Mouse (Mus musculus): ENCODE results near the gene 4930467E23Rik.
"Not testable (repeated sequence)": the region's sequence is repeated elsewhere in the genome, so short reads cannot be mapped to it uniquely, and the experiment has no call there.

DNA sequence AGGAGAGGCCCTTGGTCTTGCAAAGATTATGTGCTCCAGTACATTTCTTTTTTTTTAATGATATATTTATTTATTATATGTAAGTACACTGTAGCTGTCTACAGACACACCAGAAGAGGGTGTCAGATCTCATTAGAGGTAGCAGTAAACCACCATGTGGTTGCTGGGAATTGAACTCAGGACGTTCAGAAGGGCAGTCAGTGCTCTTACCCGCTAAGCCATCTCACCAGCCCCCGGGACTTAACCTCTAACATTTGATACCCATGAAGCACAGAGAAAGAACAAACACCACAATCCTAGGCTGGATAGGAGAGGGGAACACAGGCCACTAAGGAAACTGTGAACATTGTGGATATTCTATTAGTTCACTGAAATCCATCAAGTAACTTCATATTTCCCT, 43.9 kb upstream of the 4930467E23Rik start:
- not testable (repeated sequence) for TF ChIP-seq CTCF (IDR thresholded peaks at IDR 0.05; ENCODE audit: borderline replicate concordance, insufficient read depth, low read depth, low read length); POLR2A (IDR thresholded peaks at IDR 0.05; ENCODE audit: borderline replicate concordance, insufficient read depth, low read length)
